In the genomic region with DNA sequence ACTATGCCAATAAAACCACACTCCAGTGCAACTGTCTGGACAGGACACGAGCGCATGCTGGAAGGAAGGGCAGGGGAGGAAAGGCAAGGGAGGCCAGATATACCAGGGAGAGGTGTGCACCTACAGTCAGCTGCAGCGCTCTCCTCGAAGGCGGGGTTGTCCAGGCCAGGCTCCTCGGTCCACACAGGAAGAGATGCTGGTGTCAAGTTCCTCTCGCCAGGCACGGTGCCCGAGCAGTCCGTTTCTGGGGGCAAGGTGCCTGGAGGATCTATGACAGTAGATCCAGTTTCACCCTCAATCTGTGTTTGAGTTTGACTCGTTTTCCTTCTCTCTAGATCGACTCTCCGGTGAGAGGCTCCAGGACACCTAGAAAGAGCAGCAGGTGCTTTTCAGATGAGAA, we compare ENCODE assay signal across 22 mouse cellular contexts.
"Had no signal": no experiment of that assay in that cellular context is flagged by ENCODE, and none has a peak within 500 bp of the region (broad histone marks: within the 10 kb centered on the region; RNA-seq: fewer than 3 reads in every experiment).

No protein-coding gene starts in this region.

- DNase-seq: kidney, adult 8-10 months; kidney, postnatal 10 days; kidney, postnatal 36 days; liver; lung, adult 18-20 months; lung, postnatal 10 days; lung, postnatal 4 days; midbrain, embryonic 14.5 days; right cerebral cortex, adult 18-20 months; right cerebral cortex, postnatal 14 days; right cerebral cortex, postnatal 4 days; thymus, adult 2 months; thymus, postnatal 14 days; thymus, postnatal 4 days had no signal

- H3K4me3 ChIP-seq: kidney, embryonic 15.5 days; limb, embryonic 10.5 days; limb, embryonic 13.5 days; liver, embryonic 12.5 days; liver, embryonic 15.5 days; lung, embryonic 15.5 days; neural tube, embryonic 12.5 days; neural tube, embryonic 15.5 days had no signal

- H3K4me1 ChIP-seq: neural tube, embryonic 15.5 days had no signal

- H3K27me3 ChIP-seq: kidney, embryonic 15.5 days; limb, embryonic 13.5 days; liver, embryonic 12.5 days; liver, embryonic 15.5 days; lung, embryonic 15.5 days; neural tube, embryonic 12.5 days; neural tube, embryonic 15.5 days had no signal

- H3K9ac ChIP-seq: kidney, embryonic 15.5 days; limb, embryonic 13.5 days; liver, embryonic 12.5 days; liver, embryonic 15.5 days; lung, embryonic 15.5 days; neural tube, embryonic 12.5 days; neural tube, embryonic 15.5 days had no signal

- H3K27ac ChIP-seq: kidney, embryonic 15.5 days; limb, embryonic 10.5 days; limb, embryonic 13.5 days; liver, embryonic 12.5 days; liver, embryonic 15.5 days; lung, embryonic 15.5 days; neural tube, embryonic 12.5 days; neural tube, embryonic 15.5 days had no signal
